ENCODE assay signal across 13 mouse cellular contexts in genomic region chr2:31109960-31110548, GRCm38 (mm10). TPM values are rescaled to one million over a fixed set of nuclear protein-coding genes. Genes with fewer than 3 reads are reported as not detected.
DNase-seq lines count a peak whose midpoint lies in the region; ATAC-seq and TF ChIP-seq lines count a peak whose summit lies in the region.
"Had no signal": no experiment of that assay in that cellular context is flagged by ENCODE, and none has a peak within 500 bp of the region (broad histone marks: within the 10 kb centered on the region; RNA-seq: fewer than 3 reads in every experiment).

No protein-coding gene starts in this region.

- WGBS in lung, postnatal 0 days: 67% methylated on average over 12 of the region's 12 CpGs

- H3K9ac ChIP-seq in lung, postnatal 0 days (replicated peaks; ENCODE audit: low read depth): no peak overlapping the region
- H3K9ac ChIP-seq: intestine, embryonic 15.5 days had no signal

- ATAC-seq in lung, postnatal 0 days: no peak
- ATAC-seq: intestine, embryonic 15.5 days had no signal

- intact Hi-C loops in gastrocnemius, adult 2 months (cut with DNase I): no loop called here
- intact Hi-C loops in gastrocnemius, postnatal 36 days (cut with DNase I): no loop called here

- no peaks in the 10 kb centered on the region for H3K27me3 ChIP-seq in lung, postnatal 0 days (replicated peaks; ENCODE audit: insufficient read depth, low read length)
- H3K27me3 ChIP-seq: intestine, embryonic 15.5 days had no signal

- TF ChIP-seq EP300 in lung, postnatal 0 days (IDR thresholded peaks at IDR 0.05): no peak

- H3K36me3 ChIP-seq in lung, postnatal 0 days (ENCODE audit: insufficient read depth, low read length): no peaks in the 10 kb centered on the region
- H3K36me3 ChIP-seq: intestine, embryonic 15.5 days had no signal

- no peak for TF ChIP-seq CTCF in gastrocnemius, adult 2 months (IDR thresholded peaks at IDR 0.05)
- no peak for TF ChIP-seq CTCF in embryonic fibroblast, embryonic 13.5 days (IDR thresholded peaks at IDR 0.05; ENCODE audit: borderline replicate concordance, insufficient read depth, low read length)
- TF ChIP-seq CTCF in lung, postnatal 0 days (IDR thresholded peaks at IDR 0.05): no peak

- DNase-seq in gastrocnemius, adult 2 months: no peak
- no peak for DNase-seq in gastrocnemius, postnatal 36 days
- DNase-seq in right cerebral cortex, adult 18-20 months: peak; percentile 42
- DNase-seq in right cerebral cortex, postnatal 10 days (ENCODE audit: low spot score in 2 of 2): no peak
- no peak for DNase-seq in adrenal gland, adult 8-10 months
- DNase-seq in kidney, adult 8-10 months: no peak
- DNase-seq in lung, postnatal 0 days (ENCODE audit: low spot score): no peak
- DNase-seq: heart, adult 18-20 months; kidney, postnatal 25 days; layer of hippocampus, postnatal 36 days had no signal

- no peak for TF ChIP-seq POLR2A in embryonic fibroblast, embryonic 13.5 days (IDR thresholded peaks at IDR 0.05; ENCODE audit: low read depth, low read length)

- peaks cover 17% of the 10 kb centered on the region for H3K4me1 ChIP-seq in embryonic fibroblast, embryonic 13.5 days (ENCODE audit: control insufficient read depth, insufficient read depth, low read length)
- no peaks in the 10 kb centered on the region for H3K4me1 ChIP-seq in lung, postnatal 0 days (ENCODE audit: insufficient read depth, low read depth, low read length)

- H3K27ac ChIP-seq in gastrocnemius, adult 2 months: peak overlapping the region; percentile 43; the same call in 1 of the 2 replicates
- peak overlapping the region; percentile 75 for H3K27ac ChIP-seq in embryonic fibroblast, embryonic 13.5 days (ENCODE audit: insufficient read depth, low read length)
- H3K27ac ChIP-seq in lung, postnatal 0 days (ENCODE audit: low read length): no peak overlapping the region
- H3K27ac ChIP-seq: intestine, embryonic 15.5 days had no signal

- no peak overlapping the region for H3K4me3 ChIP-seq in gastrocnemius, adult 2 months
- H3K4me3 ChIP-seq in embryonic fibroblast, embryonic 13.5 days (ENCODE audit: insufficient read depth, low read length): no peak overlapping the region
- no peak overlapping the region for H3K4me3 ChIP-seq in lung, postnatal 0 days (ENCODE audit: low read depth, low read length)
- H3K4me3 ChIP-seq: intestine, embryonic 15.5 days had no signal

- no peaks in the 10 kb centered on the region for H3K9me3 ChIP-seq in lung, postnatal 0 days (ENCODE audit: low read length)
- H3K9me3 ChIP-seq: G1E; intestine, embryonic 15.5 days had no signal

- no peak overlapping the region for H3K4me2 ChIP-seq in lung, postnatal 0 days (replicated peaks; ENCODE audit: low read depth, low read length)
- H3K4me2 ChIP-seq: intestine, embryonic 15.5 days had no signal

RNA-seq across cellular contexts. Expression of gene Fnbp1, which starts 31.8 kb away (rescaled TPM):
- 10 to 100 TPM in 1 of 2 experiments, 1 to 10 TPM in 1; 7.9 to 13.2 TPM for total RNA-seq in gastrocnemius, adult 2 months (2021)
- total RNA-seq in gastrocnemius, postnatal 36 days (2021): 10 to 100 TPM; 10.6 to 10.7 TPM
- polyA plus RNA-seq in embryonic fibroblast, embryonic 13.5 days (2011; ENCODE audit: insufficient read length, low read depth, missing spikeins): 69.8 and 75.6 TPM in 2 replicates
- total RNA-seq in adrenal gland, adult 8-10 months (2022): 10 to 100 TPM; 45.9 to 89.0 (median 70.6) TPM
- polyA plus RNA-seq in lung, postnatal 0 days (2015; fragmentation: Nextera tagmentation; extraction: Ambion mirVana): 7.2 and 10.0 TPM in 2 replicates

RNA-seq across cellular contexts. Expression of gene Gpr107, which starts 42.1 kb away (rescaled TPM):
- total RNA-seq in gastrocnemius, adult 2 months (2021): 10 to 100 TPM; 24.5 to 29.0 TPM
- total RNA-seq in gastrocnemius, postnatal 36 days (2021): 10 to 100 TPM; 19.2 to 23.8 TPM
- polyA plus RNA-seq in embryonic fibroblast, embryonic 13.5 days (2011; ENCODE audit: insufficient read length, low read depth, missing spikeins): 81.1 and 92.5 TPM in 2 replicates
- total RNA-seq in adrenal gland, adult 8-10 months (2022): 10 to 100 TPM; 61.9 to 93.4 (median 75.7) TPM
- polyA plus RNA-seq in lung, postnatal 0 days (2015; fragmentation: Nextera tagmentation; extraction: Ambion mirVana): 26.2 TPM in 2 replicates
